Mouse (Mus musculus): ENCODE results near the gene Tgif1.
"Not testable (repeated sequence)": the region's sequence is repeated elsewhere in the genome, so short reads cannot be mapped to it uniquely, and the experiment has no call there.

Gene Tgif1

GRCm38 (mm10) chr17:70844971-70845370 is 8.4 kb downstream of the Tgif1 start:
- no peak for DNase-seq (ENCODE audit: low read depth, low spot score)

GRCm38 (mm10) chr17:70843252-70843651 is 10.1 kb downstream of the Tgif1 start:
- no peak for DNase-seq (ENCODE audit: low read depth, low spot score)

GRCm38 (mm10) chr17:70838533-70838932 is 14.8 kb downstream of the Tgif1 start:
- no peak for DNase-seq (ENCODE audit: low read depth, low spot score)

- DNase-seq (ENCODE audit: low read depth, low spot score) = no peak
Measured at GRCm38 (mm10) chr17:70838031-70838430, 15.3 kb downstream of the Tgif1 start.

- not testable (repeated sequence) for DNase-seq (ENCODE audit: low read depth, low spot score)
Measured at GRCm38 (mm10) chr17:70837474-70837873, 15.9 kb downstream of the Tgif1 start.

GRCm38 (mm10) chr17:70836820-70837219 is 16.5 kb downstream of the Tgif1 start:
- DNase-seq (ENCODE audit: low read depth, low spot score) = no peak

- no peak for DNase-seq (ENCODE audit: low read depth, low spot score)
Measured at GRCm38 (mm10) chr17:70835071-70835790, 18.1 kb downstream of the Tgif1 start.

- DNase-seq (ENCODE audit: low read depth, low spot score) = no peak
Measured at GRCm38 (mm10) chr17:70834430-70834965, 18.8 kb downstream of the Tgif1 start.

GRCm38 (mm10) chr17:70832544-70832943 is 20.8 kb downstream of the Tgif1 start:
- no peak for DNase-seq (ENCODE audit: low read depth, low spot score)

- no peak for DNase-seq (ENCODE audit: low read depth, low spot score)
Measured at GRCm38 (mm10) chr17:70831591-70831990, 21.8 kb downstream of the Tgif1 start.

- DNase-seq (ENCODE audit: low read depth, low spot score) = no peak
Measured at GRCm38 (mm10) chr17:70829943-70830715, 23.2 kb downstream of the Tgif1 start.

- no peak for DNase-seq (ENCODE audit: low read depth, low spot score)
Measured at GRCm38 (mm10) chr17:70829217-70829616, 24.1 kb downstream of the Tgif1 start.

GRCm38 (mm10) chr17:70828569-70828968 is 24.8 kb downstream of the Tgif1 start:
- no peak for DNase-seq (ENCODE audit: low read depth, low spot score)

- no peak for DNase-seq (ENCODE audit: low read depth, low spot score)
Measured at GRCm38 (mm10) chr17:70828180-70828528, 25.2 kb downstream of the Tgif1 start.

- not testable (repeated sequence) for DNase-seq (ENCODE audit: low read depth, low spot score)
Measured at GRCm38 (mm10) chr17:70827463-70828179, 25.7 kb downstream of the Tgif1 start.

GRCm38 (mm10) chr17:70826227-70826626 is 27.1 kb downstream of the Tgif1 start:
- no peak for DNase-seq (ENCODE audit: low read depth, low spot score)

- no peak for DNase-seq (ENCODE audit: low read depth, low spot score)
Measured at GRCm38 (mm10) chr17:70823083-70823482, 30.3 kb downstream of the Tgif1 start.

GRCm38 (mm10) chr17:70817862-70818451 is 35.4 kb downstream of the Tgif1 start:
- DNase-seq (ENCODE audit: low read depth, low spot score) = no peak

- DNase-seq (ENCODE audit: low read depth, low spot score) = no peak
Measured at GRCm38 (mm10) chr17:70815001-70815400, 38.3 kb downstream of the Tgif1 start.

- no peak for DNase-seq (ENCODE audit: low read depth, low spot score)
Measured at GRCm38 (mm10) chr17:70810795-70811194, 42.6 kb downstream of the Tgif1 start.

GRCm38 (mm10) chr17:70809776-70810175 is 43.6 kb downstream of the Tgif1 start:
- DNase-seq (ENCODE audit: low read depth, low spot score) = no peak

GRCm38 (mm10) chr17:70808837-70809236 is 44.5 kb downstream of the Tgif1 start:
- no peak for DNase-seq (ENCODE audit: low read depth, low spot score)

Data from WW6 (cell line).